ENCODE assay signal across 8 mouse cellular contexts in the genomic region with DNA sequence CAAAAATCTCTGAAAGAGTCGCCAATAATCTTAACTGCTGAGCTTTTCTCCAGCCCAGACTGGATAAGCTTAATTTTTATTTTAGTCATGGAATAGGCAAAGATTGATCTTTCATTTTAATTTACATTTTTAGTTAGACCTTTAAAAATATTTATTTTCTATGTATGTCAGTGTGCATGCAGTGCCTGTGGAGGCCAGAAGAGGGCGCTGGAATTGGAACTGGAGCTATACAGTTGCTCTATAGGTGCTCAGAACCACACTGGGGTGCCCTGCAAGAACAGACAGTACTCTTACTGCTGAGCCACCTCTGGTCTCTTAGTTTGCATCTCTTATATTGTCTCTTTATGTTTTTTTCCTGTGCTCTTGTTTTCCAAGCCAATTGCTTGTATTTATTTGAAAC. TPM values are rescaled to one million over a fixed set of nuclear protein-coding genes. Genes with fewer than 3 reads are reported as not detected.
A peak's percentile ranks its signal among the peaks of the same experiment; 100 is the strongest.
DNase-seq lines count a peak whose midpoint lies in the region; ATAC-seq and TF ChIP-seq lines count a peak whose summit lies in the region.

No protein-coding gene starts in this region.

- H3K9me3 ChIP-seq in embryonic facial prominence, embryonic 14.5 days (ENCODE audit: control insufficient read depth, low read length): no peaks in the 10 kb centered on the region

- ATAC-seq in embryonic facial prominence, embryonic 14.5 days (ENCODE audit: low read depth): no peak; the same call in 1 of the 2 replicates
- ATAC-seq in cerebellum, adult (ENCODE audit: insufficient number of reproducible peaks, low FRiP score, low TSS enrichment): no peak

- no peak overlapping the region for H3K4me2 ChIP-seq in embryonic facial prominence, embryonic 14.5 days (ENCODE audit: low read depth, low read length)

- no peaks in the 10 kb centered on the region for H3K27me3 ChIP-seq in embryonic facial prominence, embryonic 14.5 days (replicated peaks; ENCODE audit: control insufficient read depth, insufficient read depth, low read length)
- no peaks in the 10 kb centered on the region for H3K27me3 ChIP-seq in spleen, adult 2 months (ENCODE audit: control insufficient read depth, insufficient read depth, low read length)

- peak; percentile 63; the same call in 1 of the 2 replicates for TF ChIP-seq CTCF in spleen, adult 2 months (IDR thresholded peaks at IDR 0.05; ENCODE audit: extremely low read depth, insufficient read depth, insufficient read length, insufficient replicate concordance)

- no peaks in the 10 kb centered on the region for H3K4me1 ChIP-seq in embryonic facial prominence, embryonic 14.5 days (ENCODE audit: control insufficient read depth, insufficient read depth, low read length)
- peaks cover 3% of the 10 kb centered on the region; the same call in 1 of the 2 replicates for H3K4me1 ChIP-seq in spleen, adult 2 months (ENCODE audit: control insufficient read depth, insufficient read depth, insufficient read length)

- H3K4me3 ChIP-seq in embryonic facial prominence, embryonic 14.5 days (ENCODE audit: low read depth, low read length): no peak overlapping the region
- H3K4me3 ChIP-seq in spleen, adult 2 months (ENCODE audit: extremely low read depth, insufficient read depth, insufficient read length): no peak overlapping the region

- peak; percentile 39 for DNase-seq in gastrocnemius, postnatal 10 days
- DNase-seq in gastrocnemius, adult 18-20 months (ENCODE audit: low spot score): no peak
- peak; percentile 60 for DNase-seq in right cerebral cortex, postnatal 4 days
- no peak for DNase-seq in right cerebral cortex, postnatal 36 days (ENCODE audit: low spot score in 2 of 2)
- DNase-seq in embryonic facial prominence, embryonic 14.5 days (ENCODE audit: low spot score): peak; percentile 36
- peak in 1 of 2 experiments; percentile 48 for DNase-seq in spleen, adult 2 months (ENCODE audit: low read depth in 1 of 2, low spot score in 2 of 2)
- DNase-seq in urinary bladder, postnatal 4 days (ENCODE audit: low spot score in 2 of 2): no peak

- H3K36me3 ChIP-seq in embryonic facial prominence, embryonic 14.5 days (ENCODE audit: control insufficient read depth, insufficient read depth, low read length): peaks cover 66% of the 10 kb centered on the region
- H3K36me3 ChIP-seq in spleen, adult 2 months (ENCODE audit: control insufficient read depth, insufficient read depth, low read length): peaks cover 23% of the 10 kb centered on the region

- H3K9ac ChIP-seq in embryonic facial prominence, embryonic 14.5 days (ENCODE audit: low read depth, low read length): no peak overlapping the region

- 29% methylated on average over 2 of the region's 2 CpGs for WGBS in embryonic facial prominence, embryonic 14.5 days
- 44% methylated on average over 2 of the region's 2 CpGs for WGBS in spleen, adult 2 months

- H3K27ac ChIP-seq in embryonic facial prominence, embryonic 14.5 days (replicated peaks; ENCODE audit: low read depth, low read length): no peak overlapping the region
- H3K27ac ChIP-seq in spleen, adult 2 months (ENCODE audit: insufficient read depth, low read length): no peak overlapping the region

- TF ChIP-seq POLR2A in spleen, adult 2 months (IDR thresholded peaks at IDR 0.05; ENCODE audit: low read depth, low read length): no peak

RNA-seq across cellular contexts. Expression of gene Calhm2, which starts 15.3 kb away (rescaled TPM):
- total RNA-seq in gastrocnemius, postnatal 10 days (2021): 1 to 10 TPM; 3.1 to 4.1 TPM
- 1 to 10 TPM; 1.0 to 1.2 TPM for total RNA-seq in gastrocnemius, adult 18-20 months (2021)
- polyA plus RNA-seq in embryonic facial prominence, embryonic 14.5 days (2014; fragmentation: Nextera tagmentation; extraction: Ambion mirVana): 4.3 and 4.9 TPM in 2 replicates
- polyA plus RNA-seq in spleen, adult 2 months (2012; rRNA removed): 46.0 and 53.8 TPM in 2 replicates

RNA-seq across cellular contexts. Expression of gene Calhm1, which starts 21.3 kb away (rescaled TPM):
- total RNA-seq in gastrocnemius, postnatal 10 days (2021): not detected
- not detected for total RNA-seq in gastrocnemius, adult 18-20 months (2021)
- not detected in 2 replicates for polyA plus RNA-seq in embryonic facial prominence, embryonic 14.5 days (2014; fragmentation: Nextera tagmentation; extraction: Ambion mirVana)
- polyA plus RNA-seq in spleen, adult 2 months (2012; rRNA removed): 0.20 TPM in 1 of 2 replicates, not detected in the other

RNA-seq across cellular contexts. Expression of gene Pdcd11, which starts 32.2 kb away (rescaled TPM):
- 10 to 100 TPM in 1 of 2 experiments, 1 to 10 TPM in 1; 8.4 to 11.8 TPM for total RNA-seq in gastrocnemius, postnatal 10 days (2021)
- 1 to 10 TPM; 7.4 to 8.0 TPM for total RNA-seq in gastrocnemius, adult 18-20 months (2021)
- 9.2 and 10.1 TPM in 2 replicates for polyA plus RNA-seq in embryonic facial prominence, embryonic 14.5 days (2014; fragmentation: Nextera tagmentation; extraction: Ambion mirVana)
- polyA plus RNA-seq in spleen, adult 2 months (2012; rRNA removed): 9.6 and 9.7 TPM in 2 replicates

RNA-seq across cellular contexts. Expression of gene Usmg5, which starts 32.4 kb away (rescaled TPM):
- 1,000 to 10,000 TPM; 1,048 to 1,221 TPM for total RNA-seq in gastrocnemius, postnatal 10 days (2021)
- total RNA-seq in gastrocnemius, adult 18-20 months (2021): 1,000 to 10,000 TPM; 1,130 to 1,186 TPM
- 1,191 and 1,453 TPM in 2 replicates for polyA plus RNA-seq in embryonic facial prominence, embryonic 14.5 days (2014; fragmentation: Nextera tagmentation; extraction: Ambion mirVana)
- 11.9 and 13.9 TPM in 2 replicates for polyA plus RNA-seq in spleen, adult 2 months (2012; rRNA removed)

RNA-seq across cellular contexts. Expression of gene Calhm3, which starts 34.8 kb away (rescaled TPM):
- total RNA-seq in gastrocnemius, postnatal 10 days (2021): not detected
- total RNA-seq in gastrocnemius, adult 18-20 months (2021): not detected
- polyA plus RNA-seq in embryonic facial prominence, embryonic 14.5 days (2014; fragmentation: Nextera tagmentation; extraction: Ambion mirVana): not detected in 2 replicates
- polyA plus RNA-seq in spleen, adult 2 months (2012; rRNA removed): not detected in 2 replicates

Comparison
In these comparisons a context has a peak if more than half of its experiments do, and no peak if none do; other contexts are left out.
1. DNase-seq: peak in gastrocnemius, postnatal 10 days (single experiment), right cerebral cortex, postnatal 4 days (single experiment) and embryonic facial prominence, embryonic 14.5 days (single experiment); none in gastrocnemius, adult 18-20 months (single experiment), right cerebral cortex, postnatal 36 days (0 of 2) and urinary bladder, postnatal 4 days (0 of 2).